Mouse (Mus musculus) central nervous system, embryonic 14 days (tissue): ENCODE results near the gene Mybpc2. TPM values are rescaled to one million over a fixed set of nuclear protein-coding genes. Genes with fewer than 3 reads are reported as not detected.

ENCODE experiments used
- polyA plus RNA-seq: library from polyadenylated mRNA; depleted of rRNA; stranded (reverse); fragments of >200 nt; gene quantifications from 2 replicates; pipeline ENCODE4 v1.2.3, GENCODE M21; 2012; rRNA removed

Gene Mybpc2
- 0.01 and 0.05 TPM in 2 replicates for polyA plus RNA-seq

GRCm38 (mm10) chr7:44524502-44524901, at the start of gene Mybpc2:
TSS of gene Mybpc2 (minus strand) at chr7:44524656.

DNA sequence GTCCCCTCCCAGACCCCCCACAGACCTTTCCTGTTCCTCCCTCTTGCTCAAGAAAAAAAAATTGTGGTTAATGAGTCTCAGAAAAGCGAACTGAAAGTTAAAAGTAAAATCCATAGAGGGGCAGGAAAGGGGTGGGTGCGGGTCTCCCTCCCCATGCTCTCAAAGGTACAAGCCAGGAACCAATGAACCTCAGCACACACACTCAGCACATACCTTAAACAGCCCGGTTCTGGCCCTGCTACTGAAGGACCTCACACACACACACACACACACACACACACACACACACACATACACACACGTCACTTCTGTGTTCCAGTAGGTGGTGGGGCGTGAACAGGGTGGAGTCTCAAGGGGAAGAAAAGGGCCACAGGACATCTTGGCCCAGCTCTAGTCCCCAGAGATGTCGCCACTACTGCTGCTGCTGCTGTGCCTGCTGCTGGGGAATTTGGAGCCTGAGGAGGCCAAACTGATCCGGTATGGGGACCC, 47.8 kb upstream of the Mybpc2 start, which contains the start of gene Napsa:
TSS of gene Napsa (plus strand) at position 168 of the 489 bp plus-strand sequence.

DNA sequence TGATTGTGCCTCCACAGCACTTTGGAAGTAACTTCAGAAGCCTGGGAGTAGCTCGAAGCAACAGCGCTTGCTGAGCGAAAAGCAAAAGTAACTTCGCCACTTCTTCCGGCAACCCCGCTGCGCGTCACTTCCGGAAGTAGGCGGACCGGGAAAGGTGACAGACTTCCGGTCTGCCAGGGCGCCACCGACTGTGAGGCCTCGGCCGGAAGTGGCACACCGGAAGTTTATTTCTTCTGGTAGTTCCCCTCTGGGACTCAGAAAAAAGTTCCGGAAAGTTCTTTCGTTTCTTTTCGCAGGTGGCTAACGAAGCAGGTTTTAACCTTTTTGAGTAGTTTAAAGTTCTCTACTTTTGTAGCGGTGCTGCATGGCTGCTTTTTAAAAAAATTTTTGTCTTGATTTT, 29.4 kb upstream of the Mybpc2 start, which contains the start of gene Nr1h2:
TSS of gene Nr1h2 (minus strand) at position 126 of the 400 bp plus-strand sequence.

GRCm38 (mm10) chr7:44548497-44549087, 24.1 kb upstream of the Mybpc2 start, which contains the start of gene Pold1:
TSS of gene Pold1 (minus strand) at chr7:44548849.

DNA sequence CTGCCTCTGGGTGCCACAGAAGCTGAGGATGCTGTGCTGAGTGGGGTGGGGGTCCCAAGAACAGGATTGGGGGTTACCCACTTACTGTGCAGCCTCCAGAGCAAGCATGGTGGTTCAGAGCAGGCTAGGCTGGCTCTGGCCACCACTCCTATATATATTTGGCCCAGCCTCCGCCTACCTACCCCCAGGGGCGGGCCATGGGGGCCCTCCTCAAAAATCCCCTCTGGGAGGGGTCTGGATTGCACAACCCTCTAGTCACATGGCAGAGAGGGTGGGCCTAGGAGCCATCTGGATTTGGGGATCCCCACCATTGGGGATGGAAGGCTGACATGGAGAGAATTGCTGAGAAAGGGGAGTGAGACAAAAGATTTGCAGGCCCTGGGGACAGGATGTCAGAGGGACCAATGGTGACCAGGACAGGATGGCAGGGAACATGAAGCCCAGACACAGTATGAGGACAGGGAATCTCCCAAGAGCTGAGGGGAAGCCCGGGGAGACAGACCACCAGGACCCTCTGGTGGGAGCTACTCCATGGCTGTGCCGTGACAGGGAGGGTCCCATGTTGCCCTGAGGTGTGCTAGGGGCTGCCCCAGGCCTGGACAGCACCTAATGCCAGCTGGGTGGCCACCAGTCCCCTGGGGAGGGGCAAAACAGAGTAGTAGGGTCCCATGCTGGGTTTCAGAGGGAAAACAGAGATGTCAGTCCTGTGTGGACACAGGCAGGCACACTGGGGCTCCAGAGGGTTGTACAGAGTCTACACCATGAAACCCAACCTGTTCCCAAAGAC, 7.7 kb upstream of the Mybpc2 start, which contains the start of gene Spib:
TSS of gene Spib (minus strand) at position 126 of the 787 bp plus-strand sequence.

GRCm38 (mm10) chr7:44495992-44496770, 28.3 kb downstream of the Mybpc2 start, which contains the start of the genes Emc10 and Fam71e1:
TSS of gene Emc10 (minus strand) at chr7:44496529.
TSS of gene Fam71e1 (plus strand) at chr7:44496581.

GRCm38 (mm10) chr7:44467811-44468411, 56.5 kb downstream of the Mybpc2 start, which contains the start of gene Josd2:
TSS of gene Josd2 (plus strand) at chr7:44467980.

GRCm38 (mm10) chr7:44465111-44465510, 59.3 kb downstream of the Mybpc2 start, which contains the start of gene Aspdh:
TSS of gene Aspdh (plus strand) at chr7:44465391.

Other genes starting within 250 kb of the Mybpc2 start
- 4.6 and 6.3 TPM in 2 replicates for gene Clec11a, start 217.8 kb downstream of the Mybpc2 start, polyA plus RNA-seq
- gene Shank1, start 214.4 kb downstream of the Mybpc2 start, polyA plus RNA-seq: 23.6 and 34.2 TPM in 2 replicates
- gene Syt3, start 140.6 kb downstream of the Mybpc2 start, polyA plus RNA-seq: 26.1 and 27.0 TPM in 2 replicates
- gene 1700008O03Rik, start 138.8 kb downstream of the Mybpc2 start, polyA plus RNA-seq: 3.3 and 4.9 TPM in 2 replicates
- gene Lrrc4b, start 95.6 kb downstream of the Mybpc2 start, polyA plus RNA-seq: 193 and 226 TPM in 2 replicates
- 26.7 and 26.9 TPM in 2 replicates for gene Aspdh, start 59.3 kb downstream of the Mybpc2 start, polyA plus RNA-seq
- gene Josd2, start 56.7 kb downstream of the Mybpc2 start, polyA plus RNA-seq: 90.7 and 102 TPM in 2 replicates
- 185 and 186 TPM in 2 replicates for gene Emc10, start 28.1 kb downstream of the Mybpc2 start, polyA plus RNA-seq
- 39.6 and 46.7 TPM in 2 replicates for gene Fam71e1, start 28.1 kb downstream of the Mybpc2 start, polyA plus RNA-seq
- gene Spib, start 7.4 kb upstream of the Mybpc2 start, polyA plus RNA-seq: 0.06 and 0.16 TPM in 2 replicates
- 60.2 and 64.2 TPM in 2 replicates for gene Pold1, start 24.2 kb upstream of the Mybpc2 start, polyA plus RNA-seq
- gene Nr1h2, start 29.3 kb upstream of the Mybpc2 start, polyA plus RNA-seq: 94.5 and 97.2 TPM in 2 replicates
- 0.64 TPM in 2 replicates for gene Napsa, start 47.7 kb upstream of the Mybpc2 start, polyA plus RNA-seq
- gene Kcnc3, start 66.0 kb upstream of the Mybpc2 start, polyA plus RNA-seq: 16.8 and 23.5 TPM in 2 replicates
- 0.93 and 2.3 TPM in 2 replicates for gene Myh14, start 146.2 kb upstream of the Mybpc2 start, polyA plus RNA-seq
- not detected in 2 replicates for gene Izumo2, start 184.1 kb upstream of the Mybpc2 start, polyA plus RNA-seq
- gene Vrk3, start 223.8 kb upstream of the Mybpc2 start, polyA plus RNA-seq: 35.3 and 40.3 TPM in 2 replicates
- 0.84 and 1.0 TPM in 2 replicates for gene Zfp473, start 226.4 kb upstream of the Mybpc2 start, polyA plus RNA-seq